Mouse (Mus musculus): ENCODE data around the gene Gm7029.

DNA sequence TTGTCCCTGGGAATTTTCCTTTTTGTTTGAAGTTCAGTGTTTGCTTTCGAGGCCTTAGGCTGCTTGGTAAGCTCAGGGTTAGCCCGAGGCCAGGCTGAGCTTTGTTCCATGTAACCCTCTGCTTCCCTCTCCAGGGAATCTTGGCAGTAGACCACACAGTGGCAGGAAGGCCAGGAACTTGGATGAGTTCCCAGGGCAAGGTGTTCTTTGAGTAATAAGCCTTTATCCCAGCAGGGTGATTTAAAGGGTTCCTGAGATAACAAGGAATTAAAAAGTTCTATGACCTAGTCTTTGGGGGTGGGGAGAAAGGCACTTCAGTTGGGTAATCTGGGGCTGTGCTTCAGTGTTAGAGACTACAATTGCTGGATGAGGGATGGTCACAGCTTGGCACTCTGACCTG lies 44.7 kb upstream of the Gm7029 start:
- TF ChIP-seq CTCF (IDR thresholded peaks at IDR 0.05; ENCODE audit: control insufficient read depth, insufficient read depth, low read length) (no peak), POLR2A (IDR thresholded peaks at IDR 0.05; ENCODE audit: borderline replicate concordance, control insufficient read depth, low read depth, low read length) (no peak)
